Mouse (Mus musculus) ES-E14 (cell line): Measurements from ENCODE around the gene Clec16a. TPM values are rescaled to one million over a fixed set of nuclear protein-coding genes. Genes with fewer than 3 reads are reported as not detected.

ENCODE experiments used
- DNase-seq: peaks from one replicate; pipeline ENCODE4 v3.0.0-alpha.2; 2013; ENCODE audit warnings: low read depth, low spot score
- H3K27ac ChIP-seq: 2 replicates; pipeline ENCODE4 v1.5.1; 2012; ENCODE audit warnings: low read depth, mild to moderate bottlenecking, low read length, moderate library complexity, mixed read lengths; ENCODE audit not compliant: poor library complexity, insufficient read depth, severe bottlenecking
- H3K36me3 ChIP-seq: 2 replicates; pipeline ENCODE4 v1.6.1; 2012; ENCODE audit warnings: mild to moderate bottlenecking, low read length, moderate library complexity, mixed read lengths; ENCODE audit not compliant: control insufficient read depth, poor library complexity, insufficient read depth, severe bottlenecking
- H3K4me1 ChIP-seq, 2 experiments: fragments of 150-350 bp in 1 of 2; sonication (generic) in 1 of 2; 2 replicates each; pipeline ENCODE4 v1.6.1; 2012; ENCODE audit warnings: low read length in 2 of 2, mild to moderate bottlenecking in 1 of 2, mixed read lengths in 1 of 2; ENCODE audit not compliant: control insufficient read depth in 2 of 2, insufficient read depth in 2 of 2, poor library complexity in 1 of 2
- H3K4me3 ChIP-seq, 2 experiments: fragments of 150-350 bp in 1 of 2; sonication (generic) in 1 of 2; 2 replicates each; pipeline ENCODE4 v1.5.1; 2012; ENCODE audit warnings: low read length in 2 of 2, low read depth in 1 of 2, mild to moderate bottlenecking in 1 of 2, mixed read lengths in 1 of 2; ENCODE audit not compliant: insufficient read depth in 1 of 2, poor library complexity in 1 of 2, severe bottlenecking in 1 of 2
- H3K9ac ChIP-seq: 2 replicates; pipeline ENCODE4 v1.6.1; 2012; ENCODE audit warnings: low read depth, mild to moderate bottlenecking, low read length, mixed read lengths; ENCODE audit not compliant: poor library complexity, insufficient read depth, severe bottlenecking
- H3K9me3 ChIP-seq: fragments of 150-350 bp; sonication (generic); 2 replicates; pipeline ENCODE4 v1.6.1; 2012; ENCODE audit warnings: low read depth, mild to moderate bottlenecking, low read length; ENCODE audit not compliant: control insufficient read depth, insufficient read depth
- CHD2 ChIP-seq: IDR thresholded peaks from 2 replicates; pipeline ENCODE4 v1.6.1; 2014; ENCODE audit warnings: mild to moderate bottlenecking, low read depth, low read length, inconsistent platforms
- HCFC1 ChIP-seq: IDR thresholded peaks from 2 replicates; pipeline ENCODE4 v1.6.1; 2012; ENCODE audit warnings: low read length, inconsistent platforms, borderline replicate concordance; ENCODE audit not compliant: insufficient read depth
- MAFK ChIP-seq: IDR thresholded peaks from 2 replicates; pipeline ENCODE4 v1.6.1; 2014; ENCODE audit warnings: mild to moderate bottlenecking, low read depth, low read length, inconsistent platforms; ENCODE audit not compliant: insufficient read depth
- ZC3H11A ChIP-seq: IDR thresholded peaks from 2 replicates; pipeline ENCODE4 v1.6.1; 2012; ENCODE audit warnings: low read depth, mild to moderate bottlenecking, inconsistent platforms, low read length, borderline replicate concordance
- ZNF384 ChIP-seq: IDR thresholded peaks from 2 replicates; pipeline ENCODE4 v1.6.1; 2012; ENCODE audit warnings: low read depth, low read length, inconsistent platforms
- in situ Hi-C, 2 experiments: fragments of 600-800 bp; cut with MboI; formaldehyde crosslinking; loops; one replicate each; pipeline ENCODE4 v1.15.1; 2025; ENCODE audit warnings: low sequenced_read_pairs in 2 of 2, inconsistent platforms in 1 of 2; ENCODE audit not compliant: unreplicated experiment in 2 of 2
- total RNA-seq: library from RNA; depleted of rRNA; stranded (reverse); fragments of 300-350 nt; gene quantifications from 2 replicates; pipeline ENCODE4 v1.2.3, GENCODE M21; 2012

Gene Clec16a
- total RNA-seq, 1 experiment: 14.6 TPM

GRCm38 (mm10) chr16:10716696-10717095, 171.6 kb downstream of the Clec16a start:
- Histone ChIP-seq H3K4me1 (peaks cover 0 to 2% of the 10 kb centered on the region in 2 experiments; a peak in 1 of 4 replicates), H3K27ac (no peak overlapping the region), H3K9ac (no peak overlapping the region), H3K4me3 (no peak overlapping the region), H3K9me3 (no peaks in the 10 kb centered on the region), H3K36me3 (no peaks in the 10 kb centered on the region)
- TF ChIP-seq ZC3H11A: no peak
- no peak for TF ChIP-seq MAFK
- TF ChIP-seq HCFC1: no peak
- no peak for TF ChIP-seq ZNF384
- no peak for TF ChIP-seq CHD2
- no peak for DNase-seq
- in situ Hi-C loops: no loop called here

GRCm38 (mm10) chr16:10719971-10720370, 174.8 kb downstream of the Clec16a start:
- H3K9me3 ChIP-seq: no peaks in the 10 kb centered on the region
- in situ Hi-C loops: no loop called here
- DNase-seq: no peak
- no peak overlapping the region for H3K27ac ChIP-seq
- H3K4me1 ChIP-seq: peaks cover 0 to 8% of the 10 kb centered on the region in 2 experiments; a peak in 1 of 4 replicates
- H3K36me3 ChIP-seq: no peaks in the 10 kb centered on the region
- no peak overlapping the region for H3K9ac ChIP-seq
- TF ChIP-seq CHD2: no peak
- no peak for TF ChIP-seq ZNF384
- no peak for TF ChIP-seq ZC3H11A
- TF ChIP-seq HCFC1: no peak
- TF ChIP-seq MAFK: no peak
- no peak overlapping the region for H3K4me3 ChIP-seq

- Histone ChIP-seq H3K9ac (no peak overlapping the region), H3K36me3 (no peaks in the 10 kb centered on the region), H3K27ac (no peak overlapping the region), H3K9me3 (no peaks in the 10 kb centered on the region), H3K4me1 (peaks cover 0 to 8% of the 10 kb centered on the region in 2 experiments; a peak in 1 of 4 replicates), H3K4me3 (no peak overlapping the region)
- TF ChIP-seq ZC3H11A (no peak), HCFC1 (no peak), CHD2 (no peak), ZNF384 (no peak), MAFK (no peak)
- DNase-seq: no peak
- in situ Hi-C loops: no loop called here
Observed at GRCm38 (mm10) chr16:10722882-10723544, 177.9 kb downstream of the Clec16a start.

GRCm38 (mm10) chr16:10723816-10724647, 178.9 kb downstream of the Clec16a start:
- TF ChIP-seq CHD2: no peak
- no peak for TF ChIP-seq ZC3H11A
- TF ChIP-seq MAFK: no peak
- TF ChIP-seq HCFC1: no peak
- in situ Hi-C loops: no loop called here
- no peaks in the 10 kb centered on the region for H3K36me3 ChIP-seq

More at GRCm38 (mm10) chr16:10723816-10724647, 178.9 kb downstream of the Clec16a start:
- no peak for DNase-seq
- Histone ChIP-seq H3K9ac (no peak overlapping the region), H3K4me1 (peaks cover 0 to 8% of the 10 kb centered on the region in 2 experiments; a peak in 1 of 4 replicates), H3K9me3 (no peaks in the 10 kb centered on the region), H3K4me3 (no peak overlapping the region), H3K27ac (no peak overlapping the region)
